Mouse (Mus musculus): ENCODE measurements around the gene Tmem8. TPM values are rescaled to one million over a fixed set of nuclear protein-coding genes. Genes with fewer than 3 reads are reported as not detected.

Tmem8 gene
- polyA plus RNA-seq, 1 experiment, result not detected

DNA sequence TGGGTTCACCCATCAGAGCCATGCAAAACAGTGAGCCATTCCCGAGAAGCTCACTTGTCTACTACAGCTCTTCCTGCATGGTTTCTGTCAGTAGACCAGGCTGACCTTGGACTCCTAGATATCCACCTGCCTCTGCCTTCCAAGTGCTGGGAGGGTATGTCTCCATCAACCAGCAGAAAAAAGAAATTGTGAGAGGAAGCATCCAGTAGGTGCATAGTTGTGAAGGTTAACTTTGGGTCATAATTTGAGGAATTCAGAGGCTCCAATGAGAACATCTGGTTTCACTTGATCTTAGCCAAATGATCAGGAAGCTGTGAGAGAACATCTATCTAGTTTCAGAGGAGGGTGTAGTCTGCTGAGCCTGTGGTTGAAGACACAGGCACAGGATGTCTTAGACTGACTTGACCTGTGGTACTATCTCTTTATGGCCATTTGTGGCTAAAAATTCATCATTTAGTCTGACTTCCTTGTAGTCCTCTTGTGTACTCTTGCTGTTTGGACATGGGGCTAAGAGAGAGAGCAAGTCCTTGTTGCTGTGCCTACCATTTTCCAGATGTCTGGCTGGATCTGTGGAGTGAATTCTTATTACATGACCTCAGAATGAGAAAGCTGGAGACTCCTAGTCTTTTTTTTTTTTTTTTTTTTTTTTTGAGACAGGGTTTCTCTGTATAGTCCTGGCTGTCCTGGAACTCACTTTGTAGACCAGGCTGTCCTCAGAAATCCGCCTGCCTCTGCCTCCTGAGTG, 39.0 kb downstream of the Tmem8 start:
- WGBS, result 94% methylated on average over 2 of the region's 2 CpGs
- TF ChIP-seq CTCF (IDR thresholded peaks at IDR 0.05; ENCODE audit: insufficient read depth, low read depth, low read length), result no peak
- no peak for TF ChIP-seq POLR2A (IDR thresholded peaks at IDR 0.05; ENCODE audit: insufficient read depth, low read depth, low read length)
- Histone ChIP-seq H3K27ac (ENCODE audit: insufficient read depth, low read depth, low read length) (no peak overlapping the region), H3K4me3 (ENCODE audit: insufficient read depth, low read depth, low read length) (no peak overlapping the region), H3K4me1 (ENCODE audit: control insufficient read depth, insufficient read depth, low read length) (no peaks in the 10 kb centered on the region)

DNA sequence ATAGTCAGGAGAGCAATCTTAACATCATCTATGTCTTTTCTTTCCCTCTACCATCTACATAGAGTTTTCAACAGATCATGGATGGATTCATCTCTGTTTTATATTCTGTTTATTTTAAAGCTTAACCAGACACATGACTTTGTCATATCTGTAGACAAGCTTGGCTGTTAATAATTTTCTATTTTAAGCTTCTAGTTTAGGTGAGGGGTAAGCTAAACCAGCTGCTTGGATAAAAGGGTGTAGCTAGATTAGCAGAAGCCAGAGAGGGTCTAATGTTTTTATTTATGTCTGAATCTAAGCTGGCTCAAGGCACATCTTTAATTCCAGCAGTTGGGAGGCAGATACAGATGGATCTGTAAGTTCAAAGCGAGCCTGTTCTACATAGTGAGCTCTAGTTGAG, 49.6 kb downstream of the Tmem8 start:
- H3K4me1 ChIP-seq (ENCODE audit: control insufficient read depth, insufficient read depth, low read length), result no peaks in the 10 kb centered on the region
- H3K27ac ChIP-seq (ENCODE audit: insufficient read depth, low read depth, low read length), result no peak overlapping the region
- WGBS, result 94% methylated on average over 1 of the region's 1 CpGs
- TF ChIP-seq CTCF (IDR thresholded peaks at IDR 0.05; ENCODE audit: insufficient read depth, low read depth, low read length), result no peak
- no peak for TF ChIP-seq POLR2A (IDR thresholded peaks at IDR 0.05; ENCODE audit: insufficient read depth, low read depth, low read length)
- H3K4me3 ChIP-seq (ENCODE audit: insufficient read depth, low read depth, low read length), result no peak overlapping the region

DNA sequence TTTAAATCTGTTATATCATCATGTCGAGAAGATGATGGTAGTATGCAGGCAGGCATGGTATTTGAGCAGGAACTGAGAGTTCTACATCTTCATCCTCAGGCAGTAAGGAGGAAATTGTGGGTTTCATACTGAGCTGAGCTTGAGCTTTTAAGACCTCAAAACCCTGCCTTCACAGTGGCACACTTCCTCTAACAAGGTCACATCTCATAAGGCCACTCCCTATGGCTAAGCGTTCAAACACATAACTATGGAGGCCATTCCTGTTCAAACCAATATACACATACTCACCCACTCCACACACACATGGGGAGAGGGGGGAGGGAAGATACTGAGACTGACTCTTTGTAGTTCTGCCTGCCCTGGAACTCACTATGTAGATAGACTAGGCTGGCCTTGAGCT, 54.9 kb downstream of the Tmem8 start:
- H3K4me3 ChIP-seq (ENCODE audit: insufficient read depth, low read depth, low read length), result no peak overlapping the region
- 92% methylated on average over 2 of the region's 2 CpGs for WGBS

More for the DNA sequence above, 54.9 kb downstream of the Tmem8 start:
- Histone ChIP-seq H3K27ac (ENCODE audit: insufficient read depth, low read depth, low read length) (no peak overlapping the region), H3K4me1 (ENCODE audit: control insufficient read depth, insufficient read depth, low read length) (no peaks in the 10 kb centered on the region)
- TF ChIP-seq POLR2A (IDR thresholded peaks at IDR 0.05; ENCODE audit: insufficient read depth, low read depth, low read length) (no peak), CTCF (IDR thresholded peaks at IDR 0.05; ENCODE audit: insufficient read depth, low read depth, low read length) (no peak)

Other genes starting within 250 kb of the Tmem8 start
- not detected in 2 replicates for gene Mcrip2, start 244.5 kb upstream of the Tmem8 start, polyA plus RNA-seq (2012; ENCODE audit: insufficient read depth, insufficient read length, low replicate concordance, missing spikeins)
- gene Mettl26, start 238.2 kb upstream of the Tmem8 start, polyA plus RNA-seq (2012; ENCODE audit: insufficient read depth, insufficient read length, low replicate concordance, missing spikeins), result not detected in 2 replicates
- not detected in 2 replicates for gene Wfikkn1, start 232.4 kb upstream of the Tmem8 start, polyA plus RNA-seq (2012; ENCODE audit: insufficient read depth, insufficient read length, low replicate concordance, missing spikeins)
- not detected in 2 replicates for gene Rab40c, start 193.6 kb upstream of the Tmem8 start, polyA plus RNA-seq (2012; ENCODE audit: insufficient read depth, insufficient read length, low replicate concordance, missing spikeins)
- not detected in 2 replicates for gene Pigq, start 168.4 kb upstream of the Tmem8 start, polyA plus RNA-seq (2012; ENCODE audit: insufficient read depth, insufficient read length, low replicate concordance, missing spikeins)
- not detected in 2 replicates for gene Nhlrc4, start 168.3 kb upstream of the Tmem8 start, polyA plus RNA-seq (2012; ENCODE audit: insufficient read depth, insufficient read length, low replicate concordance, missing spikeins)
- gene A930017K11Rik, start 160.7 kb upstream of the Tmem8 start, polyA plus RNA-seq (2012; ENCODE audit: insufficient read depth, insufficient read length, low replicate concordance, missing spikeins), result not detected in 2 replicates
- gene Capn15, start 127.5 kb upstream of the Tmem8 start, polyA plus RNA-seq (2012; ENCODE audit: insufficient read depth, insufficient read length, low replicate concordance, missing spikeins), result not detected in 2 replicates
- gene Rab11fip3, start 43.7 kb upstream of the Tmem8 start, polyA plus RNA-seq (2012; ENCODE audit: insufficient read depth, insufficient read length, low replicate concordance, missing spikeins), result not detected in 2 replicates
- not detected in 2 replicates for gene Decr2, start 23.0 kb upstream of the Tmem8 start, polyA plus RNA-seq (2012; ENCODE audit: insufficient read depth, insufficient read length, low replicate concordance, missing spikeins)
- not detected in 2 replicates for gene Nme4, start 17.7 kb upstream of the Tmem8 start, polyA plus RNA-seq (2012; ENCODE audit: insufficient read depth, insufficient read length, low replicate concordance, missing spikeins)
- gene Mrpl28, start 10.2 kb downstream of the Tmem8 start, polyA plus RNA-seq (2012; ENCODE audit: insufficient read depth, insufficient read length, low replicate concordance, missing spikeins), result not detected in 2 replicates
- gene Axin1, start 25.4 kb downstream of the Tmem8 start, polyA plus RNA-seq (2012; ENCODE audit: insufficient read depth, insufficient read length, low replicate concordance, missing spikeins), result not detected in 2 replicates
- not detected in 2 replicates for gene Pdia2, start 85.8 kb downstream of the Tmem8 start, polyA plus RNA-seq (2012; ENCODE audit: insufficient read depth, insufficient read length, low replicate concordance, missing spikeins)
- not detected in 2 replicates for gene Rgs11, start 89.7 kb downstream of the Tmem8 start, polyA plus RNA-seq (2012; ENCODE audit: insufficient read depth, insufficient read length, low replicate concordance, missing spikeins)
- not detected in 2 replicates for gene Arhgdig, start 94.5 kb downstream of the Tmem8 start, polyA plus RNA-seq (2012; ENCODE audit: insufficient read depth, insufficient read length, low replicate concordance, missing spikeins)
- not detected in 2 replicates for gene Fam234a, start 130.9 kb downstream of the Tmem8 start, polyA plus RNA-seq (2012; ENCODE audit: insufficient read depth, insufficient read length, low replicate concordance, missing spikeins)
- not detected in 2 replicates for gene Luc7l, start 139.6 kb downstream of the Tmem8 start, polyA plus RNA-seq (2012; ENCODE audit: insufficient read depth, insufficient read length, low replicate concordance, missing spikeins)

Data from olfactory bulb, adult 2 months (tissue).